Mouse (Mus musculus) brain, embryonic 14.5 days (tissue): ENCODE data around the gene Wbp2.

Experiments used
- CTCF ChIP-seq: fragments of 200-500 bp; IDR thresholded peaks from 2 replicates; pipeline ENCODE4 v1.5.1; 2012; ENCODE audit warnings: inconsistent platforms, mild to moderate bottlenecking, moderate library complexity, borderline replicate concordance; ENCODE audit not compliant: insufficient read depth, insufficient read length; ENCODE audit errors: extremely low read depth
- POLR2A ChIP-seq: fragments of 200-500 bp; IDR thresholded peaks from 2 replicates; pipeline ENCODE4 v1.6.1; 2012; ENCODE audit warnings: mild to moderate bottlenecking, inconsistent platforms, borderline replicate concordance; ENCODE audit not compliant: poor library complexity, insufficient read depth, insufficient read length, severe bottlenecking; ENCODE audit errors: extremely low read depth

GRCm38 (mm10) chr11:116101931-116102381, 15.2 kb upstream of the Wbp2 start:
- TF ChIP-seq CTCF (no peak), POLR2A (no peak)
